Mouse (Mus musculus): Measurements from ENCODE around the gene Skil.

Gene Skil

GRCm38 (mm10) chr3:31083507-31084245, 11.2 kb upstream of the Skil start:
- in situ Hi-C loops (cut with MboI, MseI) = no loop called here

- in situ Hi-C loops (cut with MboI, MseI) = no loop called here
Measured at GRCm38 (mm10) chr3:31085000-31085399, 9.9 kb upstream of the Skil start.

- in situ Hi-C loops (cut with MboI, MseI) = no loop called here
Measured at GRCm38 (mm10) chr3:31088789-31089775, 5.8 kb upstream of the Skil start.

GRCm38 (mm10) chr3:31089956-31090355, 4.9 kb upstream of the Skil start:
- in situ Hi-C loops (cut with MboI, MseI) = no loop called here

GRCm38 (mm10) chr3:31093196-31093595, 1.7 kb upstream of the Skil start:
- in situ Hi-C loops (cut with MboI, MseI) = no loop called here

GRCm38 (mm10) chr3:31093627-31094351, 1.1 kb upstream of the Skil start:
- in situ Hi-C loops (cut with MboI, MseI) = no loop called here

GRCm38 (mm10) chr3:31095179-31095490, 277 bp downstream of the Skil start:
- in situ Hi-C loops (cut with MboI, MseI) = no loop called here

- in situ Hi-C loops (cut with MboI, MseI) = no loop called here
Measured at GRCm38 (mm10) chr3:31095491-31096154, 765 bp downstream of the Skil start.

GRCm38 (mm10) chr3:31096155-31097101, 1.6 kb downstream of the Skil start:
- in situ Hi-C loops (cut with MboI, MseI) = no loop called here

GRCm38 (mm10) chr3:31097102-31097720, 2.4 kb downstream of the Skil start:
- in situ Hi-C loops (cut with MboI, MseI) = no loop called here

GRCm38 (mm10) chr3:31097976-31098375, 3.1 kb downstream of the Skil start:
- in situ Hi-C loops (cut with MboI, MseI) = no loop called here

- in situ Hi-C loops (cut with MboI, MseI) = no loop called here
Measured at GRCm38 (mm10) chr3:31098556-31098955, 3.7 kb downstream of the Skil start.

GRCm38 (mm10) chr3:31100026-31100425, 5.2 kb downstream of the Skil start:
- in situ Hi-C loops (cut with MboI, MseI) = loop anchor here (10.0 kb wide), 1 partner anchor 1305 kb away; no protein-coding TSS in a partner anchor

- in situ Hi-C loops (cut with MboI, MseI) = loop anchor here (10.0 kb wide), 1 partner anchor 1304 kb away; no protein-coding TSS in a partner anchor
Measured at GRCm38 (mm10) chr3:31100802-31101201, 5.9 kb downstream of the Skil start.

- in situ Hi-C loops (cut with MboI, MseI) = loop anchor here (5.0 to 10.0 kb wide), 2 partner anchors 48 to 1300 kb away; no protein-coding TSS in a partner anchor
Measured at GRCm38 (mm10) chr3:31104936-31105335, 10.1 kb downstream of the Skil start.

GRCm38 (mm10) chr3:31106597-31106996, 11.7 kb downstream of the Skil start:
- in situ Hi-C loops (cut with MboI, MseI) = loop anchor here (5.0 to 10.0 kb wide), 2 partner anchors 49 to 1298 kb away; no protein-coding TSS in a partner anchor

GRCm38 (mm10) chr3:31107674-31108073, 12.8 kb downstream of the Skil start:
- in situ Hi-C loops (cut with MboI, MseI) = loop anchor here (5.0 to 10.0 kb wide), 2 partner anchors 50 to 1297 kb away; no protein-coding TSS in a partner anchor

GRCm38 (mm10) chr3:31109108-31109507, 14.2 kb downstream of the Skil start:
- in situ Hi-C loops (cut with MboI, MseI) = loop anchor here (5.0 to 10.0 kb wide), 2 partner anchors 52 to 1296 kb away; no protein-coding TSS in a partner anchor

GRCm38 (mm10) chr3:31123098-31123497, 28.2 kb downstream of the Skil start:
- in situ Hi-C loops (cut with MboI, MseI) = no loop called here
